In the genomic region with DNA sequence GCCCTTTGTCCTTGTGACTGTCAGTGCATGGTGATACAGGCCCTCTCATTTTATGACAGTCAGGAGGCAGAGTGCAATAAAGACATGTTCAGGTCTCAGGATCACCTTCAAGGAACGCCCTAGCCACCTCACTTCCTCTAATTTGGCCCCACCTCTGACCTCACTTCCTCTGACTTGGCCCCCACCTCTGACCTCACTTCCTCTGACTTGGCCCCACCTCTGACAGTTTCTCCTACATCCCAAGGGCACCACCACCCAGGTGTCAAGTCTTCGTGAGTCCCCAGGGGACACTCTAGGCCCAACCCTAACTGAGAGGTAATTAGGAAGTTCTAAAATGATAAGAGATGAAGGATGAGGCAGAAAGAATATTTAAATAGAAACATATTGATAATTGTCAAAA, we compare ENCODE assay signal across 15 mouse cellular contexts.
DNase-seq lines count a peak whose midpoint lies in the region.
"Had no signal": no experiment of that assay in that cellular context is flagged by ENCODE, and none has a peak within 500 bp of the region (broad histone marks: within the 10 kb centered on the region; RNA-seq: fewer than 3 reads in every experiment).

No protein-coding gene starts in this region.

- DNase-seq in 3134 (ENCODE audit: extremely low read depth, insufficient read length, low spot score) (peak; percentile 70), 416B (ENCODE audit: low read depth) (peak; percentile 68), ES-CJ7 (ENCODE audit: low read depth, low spot score) (peak; percentile 20)
- no peak for DNase-seq in right cerebral cortex, adult 18-20 months
- no peak for DNase-seq in cerebellum, postnatal 25 days
- no peak for DNase-seq in cerebellum, adult 9-10 months
- DNase-seq: adrenal gland, adult 8-10 months; adrenal gland, postnatal 25 days; cerebellum, adult 11-12 months; cerebellum, adult 8-10 months; cerebellum, postnatal 14 days; forebrain, postnatal 0 days; gastrocnemius, postnatal 25 days; heart, postnatal 14 days; kidney, adult 2 months had no signal

Comparison
In these comparisons a context has a peak if more than half of its experiments do, and no peak if none do; other contexts are left out.
1. DNase-seq: peak in 3134 (single experiment), 416B (single experiment) and ES-CJ7 (single experiment); none in right cerebral cortex, adult 18-20 months (single experiment), cerebellum, postnatal 25 days (0 of 2) and cerebellum, adult 9-10 months (single experiment).